Mouse (Mus musculus): ENCODE data around the gene Slc16a13. TPM values are rescaled to one million over a fixed set of nuclear protein-coding genes. Genes with fewer than 3 reads are reported as not detected.
"Not testable (repeated sequence)": the region's sequence is repeated elsewhere in the genome, so short reads cannot be mapped to it uniquely, and the experiment has no call there.

Slc16a13 gene
- total RNA-seq, 2 experiments from 2014 or later: 9.2 to 12.1 TPM

- DNase-seq (ENCODE audit: low spot score in 2 of 2): no peak
Measured at GRCm38 (mm10) chr11:70174491-70174890, 46.4 kb downstream of the Slc16a13 start.

GRCm38 (mm10) chr11:70172298-70172697 is 48.6 kb downstream of the Slc16a13 start:
- DNase-seq (ENCODE audit: low spot score in 2 of 2): no peak

GRCm38 (mm10) chr11:70171847-70172246 is 49.0 kb downstream of the Slc16a13 start:
- no peak for DNase-seq (ENCODE audit: low spot score in 2 of 2)

GRCm38 (mm10) chr11:70171181-70171580 is 49.7 kb downstream of the Slc16a13 start:
- DNase-seq (ENCODE audit: low spot score in 2 of 2): no peak

- no peak for DNase-seq (ENCODE audit: low spot score in 2 of 2)
Measured at GRCm38 (mm10) chr11:70170291-70170690, 50.6 kb downstream of the Slc16a13 start.

GRCm38 (mm10) chr11:70169471-70169870 is 51.4 kb downstream of the Slc16a13 start:
- not testable (repeated sequence) for DNase-seq (ENCODE audit: low spot score in 2 of 2)

GRCm38 (mm10) chr11:70168136-70168535 is 52.7 kb downstream of the Slc16a13 start:
- DNase-seq (ENCODE audit: low spot score in 2 of 2): no peak

Small RNA genes lying within 50 kb of the gene (microRNA-seq; reads per million reads assigned to microRNA genes)
- gene Mir195a (726 to 1,567 reads per million in 2 experiments), gene Mir497 (0 reads per million in 2 experiments), gene Mir497b (0 reads per million in 2 experiments)

Other genes starting within 250 kb of the Slc16a13 start
- gene Ctdnep1, start 239.9 kb downstream of the Slc16a13 start, total RNA-seq (2021): 100 to 1,000 TPM; 101 to 105 TPM
- gene Elp5, start 238.5 kb downstream of the Slc16a13 start, total RNA-seq (2021): 10 to 100 TPM; 98.0 to 99.5 TPM
- 100 to 1,000 TPM; 256 to 267 TPM for gene Gabarap, start 229.9 kb downstream of the Slc16a13 start, total RNA-seq (2021)
- 10 to 100 TPM; 40.1 to 43.7 TPM for gene Phf23, start 225.3 kb downstream of the Slc16a13 start, total RNA-seq (2021)
- 10 to 100 TPM; 26.1 to 38.9 TPM for gene Dvl2, start 220.5 kb downstream of the Slc16a13 start, total RNA-seq (2021)
- gene Acadvl, start 205.7 kb downstream of the Slc16a13 start, total RNA-seq (2021): 10 to 100 TPM; 55.7 to 57.6 TPM
- 100 to 1,000 TPM; 705 to 717 TPM for gene Dlg4, start 204.1 kb downstream of the Slc16a13 start, total RNA-seq (2021)
- 1 to 10 TPM; 1.2 to 1.3 TPM for gene Asgr1, start 167.0 kb downstream of the Slc16a13 start, total RNA-seq (2021)
- not detected for gene Asgr2, start 128.4 kb downstream of the Slc16a13 start, total RNA-seq (2021)
- under 1 TPM; 0.67 to 0.69 TPM for gene Mgl2, start 90.7 kb downstream of the Slc16a13 start, total RNA-seq (2021)
- 1 to 10 TPM; 1.2 to 1.4 TPM for gene Clec10a, start 64.9 kb downstream of the Slc16a13 start, total RNA-seq (2021)
- gene Slc16a11, start 8.3 kb downstream of the Slc16a13 start, total RNA-seq (2021): 10 to 100 TPM; 32.8 to 39.6 TPM
- 1 to 10 TPM; 4.3 to 7.4 TPM for gene Bcl6b, start 8.7 kb upstream of the Slc16a13 start, total RNA-seq (2021)
- 10 to 100 TPM; 44.8 to 55.3 TPM for gene 0610010K14Rik, start 16.9 kb upstream of the Slc16a13 start, total RNA-seq (2021)
- 1 to 10 TPM; 6.6 to 8.7 TPM for gene Gm21988, start 18.8 kb upstream of the Slc16a13 start, total RNA-seq (2021)
- gene Rnasek, start 18.8 kb upstream of the Slc16a13 start, total RNA-seq (2021): 100 to 1,000 TPM; 306 to 350 TPM
- gene Alox12, start 34.3 kb upstream of the Slc16a13 start, total RNA-seq (2021): under 1 TPM; 0.45 to 0.69 TPM
- gene Alox12e, start 101.6 kb upstream of the Slc16a13 start, total RNA-seq (2021): not detected
- gene Alox15, start 131.0 kb upstream of the Slc16a13 start, total RNA-seq (2021): not detected
- gene Pelp1, start 189.0 kb upstream of the Slc16a13 start, total RNA-seq (2021): 10 to 100 TPM; 41.3 to 46.8 TPM
- gene Arrb2, start 211.6 kb upstream of the Slc16a13 start, total RNA-seq (2021): 10 to 100 TPM; 92.5 to 96.0 TPM
- 10 to 100 TPM; 20.5 TPM for gene Med11, start 230.9 kb upstream of the Slc16a13 start, total RNA-seq (2021)
- 1 to 10 TPM in 1 of 2 experiments, under 1 TPM in 1; 0.96 to 1.1 TPM for gene Zmynd15, start 238.4 kb upstream of the Slc16a13 start, total RNA-seq (2021)
- gene Cxcl16, start 238.9 kb upstream of the Slc16a13 start, total RNA-seq (2021): under 1 TPM; 0.42 to 0.69 TPM

Measured in layer of hippocampus, postnatal 10 days (tissue).